Mouse (Mus musculus) cerebellum, postnatal 10 days (tissue): ENCODE results near the gene Trpc3.

Experiments used
- DNase-seq, 2 experiments: peaks; one replicate each; pipeline ENCODE4 v3.0.0; 2021; ENCODE audit warnings: mixed read lengths in 2 of 2

The Trpc3 gene

GRCm38 (mm10) chr3:36598811-36599210 lies 91.2 kb downstream of the Trpc3 start:
- DNase-seq: no peak

GRCm38 (mm10) chr3:36571827-36572378 lies 118.1 kb downstream of the Trpc3 start, which contains the start of gene Ccna2:
Gene Ccna2 (minus strand): TSS chr3:36572150.
- peak; percentile 99 for DNase-seq

GRCm38 (mm10) chr3:36571361-36571826 lies 118.6 kb downstream of the Trpc3 start:
- peak in 1 of 2 experiments; percentile 66 for DNase-seq
